Mouse (Mus musculus): ENCODE results near the gene Lcp1. TPM values are rescaled to one million over a fixed set of nuclear protein-coding genes. Genes with fewer than 3 reads are reported as not detected.

The Lcp1 gene
- polyA plus RNA-seq, 2 experiments, result 13.5 to 34.2 TPM

- no peak for DNase-seq (ENCODE audit: low spot score)
- WGBS, result 71% methylated on average over 6 of the region's 6 CpGs
Measured at GRCm38 (mm10) chr14:75227453-75228084, 96.7 kb downstream of the Lcp1 start.

GRCm38 (mm10) chr14:75229834-75230233 is 98.9 kb downstream of the Lcp1 start:
- no peak overlapping the region for H3K4me2 ChIP-seq (replicated peaks; ENCODE audit: low read depth, low read length, severe bottlenecking)
- H3K4me1 ChIP-seq (ENCODE audit: control insufficient read depth, insufficient read depth, low read length), result no peaks in the 10 kb centered on the region
- no peaks in the 10 kb centered on the region for H3K9me3 ChIP-seq (ENCODE audit: control insufficient read depth, low read length)
- no peak for ATAC-seq (ENCODE audit: low FRiP score, low read depth)
- H3K36me3 ChIP-seq (ENCODE audit: control insufficient read depth, insufficient read depth, low read length), result no peaks in the 10 kb centered on the region
- no peak for TF ChIP-seq POLR2A (IDR thresholded peaks at IDR 0.05; ENCODE audit: borderline replicate concordance, extremely low read depth, insufficient read depth, insufficient read length)
- H3K27me3 ChIP-seq (ENCODE audit: control insufficient read depth, insufficient read depth, low read length), result no peaks in the 10 kb centered on the region
- no peak overlapping the region for H3K27ac ChIP-seq (replicated peaks; ENCODE audit: low read depth, low read length)
- 56% methylated on average over 2 of the region's 2 CpGs for WGBS
- DNase-seq (ENCODE audit: low spot score), result no peak
- H3K4me3 ChIP-seq (replicated peaks; ENCODE audit: low read length), result no peak overlapping the region
- H3K9ac ChIP-seq (ENCODE audit: low read depth, low read length, severe bottlenecking), result no peak overlapping the region

More at GRCm38 (mm10) chr14:75227453-75228084, 96.7 kb downstream of the Lcp1 start:
- Histone ChIP-seq H3K4me3 (replicated peaks; ENCODE audit: low read length) (no peak overlapping the region), H3K4me1 (ENCODE audit: control insufficient read depth, insufficient read depth, low read length) (no peaks in the 10 kb centered on the region), H3K9me3 (ENCODE audit: control insufficient read depth, low read length) (no peaks in the 10 kb centered on the region), H3K4me2 (replicated peaks; ENCODE audit: low read depth, low read length, severe bottlenecking) (no peak overlapping the region), H3K9ac (ENCODE audit: low read depth, low read length, severe bottlenecking) (no peak overlapping the region), H3K36me3 (ENCODE audit: control insufficient read depth, insufficient read depth, low read length) (no peaks in the 10 kb centered on the region), H3K27me3 (ENCODE audit: control insufficient read depth, insufficient read depth, low read length) (no peaks in the 10 kb centered on the region), H3K27ac (replicated peaks; ENCODE audit: low read depth, low read length) (no peak overlapping the region)
- ATAC-seq (ENCODE audit: low FRiP score, low read depth), result no peak
- no peak for TF ChIP-seq POLR2A (IDR thresholded peaks at IDR 0.05; ENCODE audit: borderline replicate concordance, extremely low read depth, insufficient read depth, insufficient read length)

GRCm38 (mm10) chr14:75233070-75233469 is 102.2 kb downstream of the Lcp1 start:
- no peak overlapping the region for H3K9ac ChIP-seq (ENCODE audit: low read depth, low read length, severe bottlenecking)
- TF ChIP-seq POLR2A (IDR thresholded peaks at IDR 0.05; ENCODE audit: borderline replicate concordance, extremely low read depth, insufficient read depth, insufficient read length), result no peak
- no peak overlapping the region for H3K27ac ChIP-seq (replicated peaks; ENCODE audit: low read depth, low read length)
- H3K36me3 ChIP-seq (ENCODE audit: control insufficient read depth, insufficient read depth, low read length), result no peaks in the 10 kb centered on the region
- H3K4me2 ChIP-seq (replicated peaks; ENCODE audit: low read depth, low read length, severe bottlenecking), result no peak overlapping the region
- WGBS, result 89% methylated on average over 5 of the region's 5 CpGs
- ATAC-seq (ENCODE audit: low FRiP score, low read depth) (no peak), DNase-seq (ENCODE audit: low spot score) (no peak)
- H3K4me3 ChIP-seq (replicated peaks; ENCODE audit: low read length), result no peak overlapping the region
- no peaks in the 10 kb centered on the region for H3K4me1 ChIP-seq (ENCODE audit: control insufficient read depth, insufficient read depth, low read length)
- no peaks in the 10 kb centered on the region for H3K27me3 ChIP-seq (ENCODE audit: control insufficient read depth, insufficient read depth, low read length)
- no peaks in the 10 kb centered on the region for H3K9me3 ChIP-seq (ENCODE audit: control insufficient read depth, low read length)

- no peak overlapping the region for H3K4me2 ChIP-seq (replicated peaks; ENCODE audit: low read depth, low read length, severe bottlenecking)
- H3K27me3 ChIP-seq (ENCODE audit: control insufficient read depth, insufficient read depth, low read length), result no peaks in the 10 kb centered on the region
- no peaks in the 10 kb centered on the region for H3K9me3 ChIP-seq (ENCODE audit: control insufficient read depth, low read length)
- 93% methylated on average over 8 of the region's 8 CpGs for WGBS
- ATAC-seq (ENCODE audit: low FRiP score, low read depth) (no peak), DNase-seq (ENCODE audit: low spot score) (no peak)
- no peaks in the 10 kb centered on the region for H3K36me3 ChIP-seq (ENCODE audit: control insufficient read depth, insufficient read depth, low read length)
- H3K4me1 ChIP-seq (ENCODE audit: control insufficient read depth, insufficient read depth, low read length), result no peaks in the 10 kb centered on the region
- no peak overlapping the region for H3K9ac ChIP-seq (ENCODE audit: low read depth, low read length, severe bottlenecking)
- H3K27ac ChIP-seq (replicated peaks; ENCODE audit: low read depth, low read length), result no peak overlapping the region
- TF ChIP-seq POLR2A (IDR thresholded peaks at IDR 0.05; ENCODE audit: borderline replicate concordance, extremely low read depth, insufficient read depth, insufficient read length), result no peak
- H3K4me3 ChIP-seq (replicated peaks; ENCODE audit: low read length), result no peak overlapping the region
Measured at GRCm38 (mm10) chr14:75235552-75235951, 104.7 kb downstream of the Lcp1 start.

- WGBS, result 62% methylated on average over 9 of the region's 9 CpGs
- Histone ChIP-seq H3K9me3 (ENCODE audit: control insufficient read depth, low read length) (no peaks in the 10 kb centered on the region), H3K36me3 (ENCODE audit: control insufficient read depth, insufficient read depth, low read length) (no peaks in the 10 kb centered on the region), H3K27me3 (ENCODE audit: control insufficient read depth, insufficient read depth, low read length) (no peaks in the 10 kb centered on the region), H3K9ac (ENCODE audit: low read depth, low read length, severe bottlenecking) (no peak overlapping the region), H3K4me3 (replicated peaks; ENCODE audit: low read length) (no peak overlapping the region), H3K4me1 (ENCODE audit: control insufficient read depth, insufficient read depth, low read length) (no peaks in the 10 kb centered on the region), H3K27ac (replicated peaks; ENCODE audit: low read depth, low read length) (no peak overlapping the region), H3K4me2 (replicated peaks; ENCODE audit: low read depth, low read length, severe bottlenecking) (no peak overlapping the region)
- DNase-seq (ENCODE audit: low spot score) (no peak), ATAC-seq (ENCODE audit: low FRiP score, low read depth) (no peak)
- TF ChIP-seq POLR2A (IDR thresholded peaks at IDR 0.05; ENCODE audit: borderline replicate concordance, extremely low read depth, insufficient read depth, insufficient read length), result no peak
Measured at GRCm38 (mm10) chr14:75235955-75236635, 105.2 kb downstream of the Lcp1 start.
